Mouse (Mus musculus) CH12.LX (cell line): Measurements from ENCODE around the gene Avp. TPM values are rescaled to one million over a fixed set of nuclear protein-coding genes. Genes with fewer than 3 reads are reported as not detected.
A peak's percentile ranks its signal among the peaks of the same experiment; 100 is the strongest.

Experiments
- DNase-seq: peaks from one replicate; pipeline ENCODE4 v3.0.0-alpha.2; 2013; ENCODE audit errors: extremely low read depth
- H3K27ac ChIP-seq: 2 replicates; pipeline ENCODE4 v1.5.1; 2012; ENCODE audit warnings: low read depth, mild to moderate bottlenecking, control low read depth, moderate library complexity; ENCODE audit not compliant: insufficient read depth
- H3K27me3 ChIP-seq: replicated peaks from 2 replicates; pipeline ENCODE3; 2012; ENCODE audit warnings: inconsistent platforms
- H3K36me3 ChIP-seq, 2 experiments: replicated peaks in 1 of 2; 2 replicates each; pipeline versions ENCODE3 to v1.6.1; 2012; ENCODE audit warnings: inconsistent platforms in 1 of 2, low read length in 1 of 2, mild to moderate bottlenecking in 1 of 2, mixed read lengths in 1 of 2, moderate library complexity in 1 of 2; ENCODE audit not compliant: control insufficient read depth in 1 of 2, insufficient read depth in 1 of 2
- H3K4me1 ChIP-seq, 2 experiments: 2 replicates each; pipeline ENCODE4 v1.6.1; 2012; ENCODE audit warnings: inconsistent platforms in 1 of 2, moderate library complexity in 1 of 2; ENCODE audit not compliant: insufficient read depth in 2 of 2, control insufficient read depth in 1 of 2
- H3K4me2 ChIP-seq: 2 replicates; pipeline ENCODE4 v1.6.1; 2012; ENCODE audit warnings: low read depth, mild to moderate bottlenecking, control low read depth; ENCODE audit not compliant: poor library complexity, insufficient read depth, severe bottlenecking
- H3K4me3 ChIP-seq, 3 experiments: fragments of 150-350 bp in 1 of 3; sonication (generic) in 1 of 3; replicated peaks in 1 of 3; 2 replicates each; pipeline versions ENCODE3 to v1.5.1; 2011 to 2012; ENCODE audit warnings: low read depth in 2 of 3, low read length in 2 of 3, mild to moderate bottlenecking in 2 of 3, moderate library complexity in 2 of 3, control low read depth in 1 of 3, improper control_type of control experiment in 1 of 3, inconsistent platforms in 1 of 3, mixed read lengths in 1 of 3; ENCODE audit not compliant: poor library complexity in 1 of 3
- H3K79me2 ChIP-seq: replicated peaks from 2 replicates; pipeline ENCODE4 v1.6.1; 2012; ENCODE audit warnings: mild to moderate bottlenecking, moderate library complexity; ENCODE audit not compliant: control insufficient read depth, poor library complexity, insufficient read depth, severe bottlenecking; ENCODE audit errors: extremely low read depth
- H3K9ac ChIP-seq: 2 replicates; pipeline ENCODE4 v1.6.1; 2012; ENCODE audit warnings: low read depth, mild to moderate bottlenecking, control low read depth, moderate library complexity; ENCODE audit not compliant: insufficient read depth
- H3K9me3 ChIP-seq: replicated peaks from 2 replicates; pipeline ENCODE3; 2012; ENCODE audit warnings: low read length, inconsistent platforms, mixed read lengths
- CHD1 ChIP-seq: IDR thresholded peaks from 2 replicates; pipeline ENCODE4 v1.6.1; 2012; ENCODE audit warnings: low read depth, low read length, improper control_type of control experiment, inconsistent platforms
- CHD2 ChIP-seq: IDR thresholded peaks from 2 replicates; pipeline ENCODE4 v1.6.1; 2011; ENCODE audit warnings: low read length, improper control_type of control experiment
- CTCF ChIP-seq, 2 experiments: IDR thresholded peaks in 1 of 2; conservative IDR thresholded peaks in 1 of 2; 2 replicates each; pipeline ENCODE4 v1.5.1; 2011 to 2012; ENCODE audit warnings: low read depth in 2 of 2, low read length in 2 of 2, improper control_type of control experiment in 1 of 2, inconsistent platforms in 1 of 2, mild to moderate bottlenecking in 1 of 2, moderate library complexity in 1 of 2
- E2F4 ChIP-seq: IDR thresholded peaks from 2 replicates; pipeline ENCODE4 v1.6.1; 2011; ENCODE audit warnings: low read depth, low read length, improper control_type of control experiment; ENCODE audit not compliant: insufficient replicate concordance
- EP300 ChIP-seq: IDR thresholded peaks from 2 replicates; pipeline ENCODE4 v1.6.1; 2011; ENCODE audit warnings: low read length, improper control_type of control experiment
- ETS1 ChIP-seq: conservative IDR thresholded peaks from 2 replicates; pipeline ENCODE4 v1.6.1; 2012; ENCODE audit warnings: low read depth, mild to moderate bottlenecking, inconsistent platforms, low read length, improper control_type of control experiment, moderate library complexity
- GABPA ChIP-seq: IDR thresholded peaks from 2 replicates; pipeline ENCODE4 v1.6.1; 2012; ENCODE audit warnings: low read depth, low read length, improper control_type of control experiment, inconsistent platforms; ENCODE audit not compliant: insufficient replicate concordance
- HCFC1 ChIP-seq: IDR thresholded peaks from 2 replicates; pipeline ENCODE4 v1.6.1; 2012; ENCODE audit warnings: low read depth, mild to moderate bottlenecking, inconsistent platforms, low read length, improper control_type of control experiment
- MEF2A ChIP-seq: IDR thresholded peaks from 2 replicates; pipeline ENCODE4 v1.6.1; 2014; ENCODE audit warnings: low read depth, mild to moderate bottlenecking, inconsistent platforms, low read length, improper control_type of control experiment, borderline replicate concordance
- POLR2A ChIP-seq: IDR thresholded peaks from 2 replicates; pipeline ENCODE4 v1.6.1; 2011; ENCODE audit warnings: low read depth, mild to moderate bottlenecking, improper control_type of control experiment, low read length
- RAD21 ChIP-seq: IDR thresholded peaks from 2 replicates; pipeline ENCODE4 v1.6.1; 2011; ENCODE audit warnings: low read depth, mild to moderate bottlenecking, low read length, improper control_type of control experiment, moderate library complexity
- RCOR1 ChIP-seq: conservative IDR thresholded peaks from 2 replicates; pipeline ENCODE4 v1.6.1; 2012; ENCODE audit warnings: low read depth, mild to moderate bottlenecking, inconsistent platforms, low read length, improper control_type of control experiment
- SMC3 ChIP-seq: IDR thresholded peaks from 2 replicates; pipeline ENCODE4 v1.6.1; 2011; ENCODE audit warnings: low read depth, low read length, improper control_type of control experiment
- TBP ChIP-seq: conservative IDR thresholded peaks from 2 replicates; pipeline ENCODE4 v1.6.1; 2011; ENCODE audit warnings: low read depth, low read length, improper control_type of control experiment
- UBTF ChIP-seq: IDR thresholded peaks from 2 replicates; pipeline ENCODE4 v1.6.1; 2012; ENCODE audit warnings: low read depth, mild to moderate bottlenecking, inconsistent platforms, low read length, improper control_type of control experiment, moderate library complexity
- USF1 ChIP-seq: IDR thresholded peaks from 2 replicates; pipeline ENCODE4 v1.6.1; 2014; ENCODE audit warnings: low read depth, mild to moderate bottlenecking, inconsistent platforms, low read length, improper control_type of control experiment
- ZKSCAN1 ChIP-seq: IDR thresholded peaks from 2 replicates; pipeline ENCODE4 v1.6.1; 2012; ENCODE audit warnings: low read depth, inconsistent platforms, low read length, improper control_type of control experiment, borderline replicate concordance
- dilution Hi-C: fragments of 300-500 bp; cut with MboI; formaldehyde crosslinking; loops from 2 replicates; pipeline ENCODE4 v1.14.3; 2020; ENCODE audit warnings: low sequenced_read_pairs; ENCODE audit not compliant: extremely low pct_unique_long_range_greater_than_20kb, extremely low pct_ligation_motif_present
- in situ Hi-C: fragments of 300-500 bp; cut with MboI; formaldehyde crosslinking; loops from 3 replicates; pipeline ENCODE4 v1.14.3; 2019; ENCODE audit warnings: low sequenced_read_pairs, low pct_ligation_motif_present, low pct_unique_long_range_greater_than_20kb, mixed read lengths
- polyA plus RNA-seq: library from polyadenylated mRNA; unstranded; fragments of >175 nt; gene quantifications from 2 replicates; pipeline ENCODE4 v1.2.1, GENCODE M21; 2012; ENCODE audit warnings: low read depth; ENCODE audit not compliant: insufficient read length
- total RNA-seq, 2 experiments: library from RNA; depleted of rRNA; stranded (reverse); fragments of 300-350 nt in 1 of 2; fragments of >200 nt in 1 of 2; gene quantifications; 2 replicates each; pipeline ENCODE4 v1.2.3; 2012 to 2014

Gene Avp
- total and polyA plus RNA-seq, 3 experiments, result not detected

DNA sequence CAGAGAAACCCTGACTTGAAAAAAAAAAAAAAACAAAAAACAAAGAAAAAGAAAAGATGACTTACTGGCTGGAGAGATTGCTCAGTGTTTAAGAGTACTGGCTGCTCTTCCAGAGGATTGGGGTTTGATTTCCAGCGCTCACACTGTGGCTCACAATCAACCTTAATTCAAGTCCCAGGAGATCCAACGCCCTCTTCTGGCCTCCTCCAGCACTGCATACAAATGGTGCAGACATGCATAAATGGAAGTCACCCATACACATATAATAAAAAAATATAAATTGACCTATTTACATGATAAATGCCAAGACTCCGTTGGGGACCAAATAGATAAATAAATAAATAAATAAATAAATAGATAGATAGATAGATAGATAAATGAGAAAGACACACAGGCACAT lies 46.1 kb upstream of the Avp start:
- in situ Hi-C loops, result no loop called here
- Histone ChIP-seq H3K4me1 (peaks cover 5 to 20% of the 10 kb centered on the region in 2 experiments), H3K27me3 (no peaks in the 10 kb centered on the region), H3K4me2 (peak overlapping the region; percentile 79), H3K79me2 (peaks cover 54% of the 10 kb centered on the region), H3K9me3 (no peaks in the 10 kb centered on the region), H3K9ac (no peak overlapping the region), H3K4me3 (peak overlapping the region in 2 of 3 experiments; percentile 87 to 96), H3K36me3 (peaks cover 16 to 39% of the 10 kb centered on the region in 2 experiments), H3K27ac (no peak overlapping the region)
- peak; percentile 54 for DNase-seq
- no peak for TF ChIP-seq ZKSCAN1
- peak; percentile 31 to 38; a peak in 3 of 4 replicates for TF ChIP-seq CTCF (conservative IDR thresholded peaks at IDR 0.05 in 1 of 2, IDR thresholded peaks at IDR 0.05 in 1 of 2; ENCODE audit: low read depth in 2 of 2, low read length in 2 of 2)
- no peak for TF ChIP-seq EP300
- no peak for TF ChIP-seq CHD2
- TF ChIP-seq RCOR1, result no peak
- dilution Hi-C loops, result no loop called here

DNA sequence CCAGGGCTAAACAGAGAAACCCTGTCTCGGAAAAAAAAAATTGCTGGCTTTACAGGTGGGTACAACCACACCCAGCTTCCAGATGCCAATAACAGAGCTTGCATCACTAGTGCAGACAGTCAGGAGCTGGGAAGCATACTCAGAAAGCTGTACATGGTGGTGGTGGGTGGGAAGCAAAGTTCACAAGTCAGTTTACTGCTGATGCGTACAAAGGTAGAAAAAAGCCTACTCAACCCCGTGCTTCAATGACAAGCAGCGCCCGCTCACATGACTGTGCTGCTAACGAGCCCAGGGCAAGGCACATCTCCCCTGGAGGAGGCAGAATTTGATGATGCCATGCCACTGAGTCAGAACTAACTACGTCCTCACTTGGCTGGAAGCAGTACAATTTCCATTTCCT lies 36.6 kb upstream of the Avp start:
- dilution Hi-C loops, result no loop called here
- no peaks in the 10 kb centered on the region for H3K9me3 ChIP-seq
- peaks cover 35% of the 10 kb centered on the region for H3K79me2 ChIP-seq
- H3K4me2 ChIP-seq, result no peak overlapping the region
- H3K36me3 ChIP-seq, result peaks cover 43 to 85% of the 10 kb centered on the region in 2 experiments
- H3K27me3 ChIP-seq, result no peaks in the 10 kb centered on the region
- no peaks in the 10 kb centered on the region for H3K4me1 ChIP-seq
- H3K9ac ChIP-seq, result no peak overlapping the region
- H3K27ac ChIP-seq, result no peak overlapping the region
- TF ChIP-seq USF1 (no peak), UBTF (no peak), HCFC1 (no peak), CHD1 (no peak), TBP (no peak), MEF2A (no peak), ETS1 (no peak), GABPA (no peak), POLR2A (no peak), E2F4 (no peak)
- peak; percentile 12 for DNase-seq
- H3K4me3 ChIP-seq, result no peak overlapping the region
- in situ Hi-C loops, result no loop called here

DNA sequence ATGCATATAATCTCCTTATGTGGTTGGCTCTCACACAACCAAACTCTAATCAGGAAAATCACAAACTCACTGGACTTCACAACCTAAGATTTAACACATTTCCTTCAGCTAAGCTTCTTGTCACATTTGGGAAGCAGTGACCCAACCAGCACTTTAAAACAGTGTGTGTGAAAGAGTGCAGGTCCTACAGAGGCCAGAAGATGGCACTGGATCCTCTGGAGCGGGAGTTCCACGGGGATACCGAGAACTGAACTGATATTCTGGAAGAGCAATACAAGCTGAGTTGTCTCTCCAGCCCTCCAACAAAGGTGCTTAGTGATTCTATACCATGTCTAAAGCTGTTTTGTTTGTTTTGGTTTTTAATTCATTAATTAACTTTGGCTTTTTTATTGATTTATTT lies 30.7 kb upstream of the Avp start:
- TF ChIP-seq SMC3 (peak; percentile 48), CTCF (conservative IDR thresholded peaks at IDR 0.05 in 1 of 2, IDR thresholded peaks at IDR 0.05 in 1 of 2; ENCODE audit: low read depth in 2 of 2, low read length in 2 of 2) (peak in 1 of 2 experiments; percentile 62; a peak in 2 of 4 replicates), RAD21 (peak; percentile 48), MEF2A (no peak)
- dilution Hi-C loops, result no loop called here
- peak; percentile 23 for DNase-seq
- in situ Hi-C loops, result no loop called here
- H3K27ac ChIP-seq, result no peak overlapping the region
- no peaks in the 10 kb centered on the region for H3K27me3 ChIP-seq
- H3K4me3 ChIP-seq, result no peak overlapping the region
- H3K9ac ChIP-seq, result no peak overlapping the region
- no peaks in the 10 kb centered on the region for H3K9me3 ChIP-seq
- no peak overlapping the region for H3K4me2 ChIP-seq
- peaks cover 26 to 80% of the 10 kb centered on the region in 2 experiments for H3K36me3 ChIP-seq
- no peaks in the 10 kb centered on the region for H3K4me1 ChIP-seq
- H3K79me2 ChIP-seq, result peaks cover 5% of the 10 kb centered on the region; the same call in 1 of the 2 replicates
